Mouse (Mus musculus) lung, postnatal 0 days (tissue): ENCODE data around the gene Osbpl6.

ENCODE experiments used
- CTCF ChIP-seq: IDR thresholded peaks from 2 replicates; pipeline ENCODE4 v1.5.1; 2016; ENCODE audit warnings: antibody characterized with exemption, mild to moderate bottlenecking
- EP300 ChIP-seq: IDR thresholded peaks from 2 replicates; pipeline ENCODE4 v1.6.1; 2016; ENCODE audit warnings: antibody characterized with exemption, mild to moderate bottlenecking, control low read depth

DNA sequence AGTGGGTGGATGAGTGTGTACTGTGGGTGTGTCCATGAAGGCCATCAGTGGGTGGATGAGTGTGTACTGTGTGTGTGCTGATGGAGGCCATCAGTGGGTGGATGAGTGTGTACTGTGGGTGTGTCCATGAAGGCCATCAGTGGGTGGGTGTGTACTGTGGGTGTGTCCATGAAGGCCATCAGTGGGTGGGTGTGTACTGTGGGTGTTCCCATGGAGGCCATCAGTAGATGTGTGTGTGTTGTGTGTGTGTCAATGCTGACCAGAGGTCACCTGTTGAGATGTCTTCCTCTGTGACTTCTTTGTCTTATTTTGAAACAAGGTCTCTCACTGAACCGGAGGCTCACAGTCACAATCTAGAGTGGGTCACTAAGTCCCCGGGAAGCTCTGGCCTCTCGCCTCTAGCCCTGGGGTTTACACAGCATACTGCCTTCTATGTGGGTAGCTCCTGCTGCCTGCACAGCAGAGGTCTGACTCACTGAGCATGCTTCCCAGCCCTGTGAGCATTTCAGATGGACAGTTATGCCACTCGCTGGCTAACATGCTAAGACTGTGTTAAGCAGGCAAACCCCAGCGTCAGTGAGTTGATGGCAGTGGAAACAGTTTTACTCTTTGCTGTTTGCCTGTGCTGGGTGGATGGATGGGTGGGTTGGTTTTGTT is 112.2 kb downstream of the Osbpl6 start:
- TF ChIP-seq CTCF (no peak), EP300 (no peak)
